Mouse (Mus musculus): ENCODE data around the gene Pkd1l3.

Gene Pkd1l3

GRCm38 (mm10) chr8:109632498-109632897, 18.2 kb downstream of the Pkd1l3 start:
- DNase-seq (ENCODE audit: low spot score in 2 of 2) = no peak

- no peak for DNase-seq (ENCODE audit: low spot score in 2 of 2)
These were observed 20.8 kb downstream of the Pkd1l3 start for GRCm38 (mm10) chr8:109635146-109635545.

- no peak for DNase-seq (ENCODE audit: low spot score in 2 of 2)
These were observed 24.5 kb downstream of the Pkd1l3 start for GRCm38 (mm10) chr8:109638851-109639250.

- DNase-seq (ENCODE audit: low spot score in 2 of 2) = no peak
These were observed 26.1 kb downstream of the Pkd1l3 start for GRCm38 (mm10) chr8:109640410-109640809.

- DNase-seq (ENCODE audit: low spot score in 2 of 2) = no peak
These were observed 26.9 kb downstream of the Pkd1l3 start for GRCm38 (mm10) chr8:109641236-109641635.

- peak in 1 of 2 experiments; percentile 14 for DNase-seq (ENCODE audit: low spot score in 2 of 2)
These were observed 33.0 kb downstream of the Pkd1l3 start for GRCm38 (mm10) chr8:109647331-109647730.

GRCm38 (mm10) chr8:109648469-109648868, 34.2 kb downstream of the Pkd1l3 start:
- DNase-seq (ENCODE audit: low spot score in 2 of 2) = no peak

GRCm38 (mm10) chr8:109650801-109651200, 36.5 kb downstream of the Pkd1l3 start:
- DNase-seq (ENCODE audit: low spot score in 2 of 2) = no peak

GRCm38 (mm10) chr8:109656860-109657259, 42.5 kb downstream of the Pkd1l3 start:
- peak in 1 of 2 experiments; percentile 36 for DNase-seq (ENCODE audit: low spot score in 2 of 2)

- no peak for DNase-seq (ENCODE audit: low spot score in 2 of 2)
These were observed 48.0 kb downstream of the Pkd1l3 start for GRCm38 (mm10) chr8:109662328-109662727.

- DNase-seq (ENCODE audit: low spot score in 2 of 2) = no peak
These were observed 52.3 kb downstream of the Pkd1l3 start for GRCm38 (mm10) chr8:109666616-109667015.

GRCm38 (mm10) chr8:109672656-109673055, 58.3 kb downstream of the Pkd1l3 start:
- no peak for DNase-seq (ENCODE audit: low spot score in 2 of 2)

- DNase-seq (ENCODE audit: low spot score in 2 of 2) = no peak
These were observed 59.3 kb downstream of the Pkd1l3 start for GRCm38 (mm10) chr8:109673596-109673995.

- DNase-seq (ENCODE audit: low spot score in 2 of 2) = peak; percentile 39 to 77
These were observed 61.8 kb downstream of the Pkd1l3 start for GRCm38 (mm10) chr8:109675896-109676643.

GRCm38 (mm10) chr8:109681535-109681934, 67.2 kb downstream of the Pkd1l3 start:
- no peak for DNase-seq (ENCODE audit: low spot score in 2 of 2)

- DNase-seq (ENCODE audit: low spot score in 2 of 2) = no peak
These were observed 67.8 kb downstream of the Pkd1l3 start for GRCm38 (mm10) chr8:109682120-109682519.

GRCm38 (mm10) chr8:109687248-109687647, 72.9 kb downstream of the Pkd1l3 start:
- DNase-seq (ENCODE audit: low spot score in 2 of 2) = no peak

GRCm38 (mm10) chr8:109691769-109692168, 77.5 kb downstream of the Pkd1l3 start:
- DNase-seq (ENCODE audit: low spot score in 2 of 2) = no peak

- DNase-seq (ENCODE audit: low spot score in 2 of 2) = no peak
These were observed 78.3 kb downstream of the Pkd1l3 start for GRCm38 (mm10) chr8:109692443-109693145.

- DNase-seq (ENCODE audit: low spot score in 2 of 2) = peak; percentile 96 to 98
These were observed 79.0 kb downstream of the Pkd1l3 start, which contains the start of gene Ist1 for GRCm38 (mm10) chr8:109693146-109693900. TSS of gene Ist1 (minus strand) at chr8:109693260.

- DNase-seq (ENCODE audit: low spot score in 2 of 2) = no peak
These were observed 79.8 kb downstream of the Pkd1l3 start for GRCm38 (mm10) chr8:109694154-109694553.

- no peak for DNase-seq (ENCODE audit: low spot score in 2 of 2)
These were observed 83.4 kb downstream of the Pkd1l3 start for GRCm38 (mm10) chr8:109697754-109698153.

All from frontal cortex, postnatal 36 days (tissue).